Mouse (Mus musculus) lung, embryonic 16.5 days (tissue): ENCODE measurements around the gene Rnf217. TPM values are rescaled to one million over a fixed set of nuclear protein-coding genes. Genes with fewer than 3 reads are reported as not detected.

Source experiments
- ATAC-seq: fragments of 200-750 bp; cut with Nextera tagmentation; 2 replicates; pipeline ENCODE4 v1.8.0; 2017; ENCODE audit warnings: low read depth, mild to moderate bottlenecking, moderate library complexity
- H3K27ac ChIP-seq: fragments of 300-500 bp; sonication (generic); 2 replicates; pipeline ENCODE4 v1.5.1; 2014; ENCODE audit warnings: mild to moderate bottlenecking, control low read depth, low read length
- H3K27me3 ChIP-seq: fragments of 300-500 bp; sonication (generic); 2 replicates; pipeline ENCODE4 v1.6.1; 2014; ENCODE audit warnings: low read depth, low read length, mixed read lengths; ENCODE audit not compliant: control insufficient read depth, insufficient read depth
- H3K36me3 ChIP-seq: fragments of 300-500 bp; sonication (generic); 2 replicates; pipeline ENCODE4 v1.6.1; 2014; ENCODE audit warnings: low read length; ENCODE audit not compliant: control insufficient read depth, insufficient read depth
- H3K4me1 ChIP-seq: fragments of 300-500 bp; sonication (generic); replicated peaks from 2 replicates; pipeline ENCODE4 v1.6.1; 2014; ENCODE audit warnings: low read length, mixed read lengths; ENCODE audit not compliant: control insufficient read depth, insufficient read depth
- H3K4me2 ChIP-seq: fragments of 300-500 bp; sonication (generic); 2 replicates; pipeline ENCODE4 v1.6.1; 2014; ENCODE audit warnings: low read depth, low read length, control low read depth
- H3K4me3 ChIP-seq: fragments of 300-500 bp; sonication (generic); 2 replicates; pipeline ENCODE4 v1.5.1; 2014; ENCODE audit warnings: mild to moderate bottlenecking, low read length, control low read depth
- H3K9ac ChIP-seq: fragments of 300-500 bp; sonication (generic); 2 replicates; pipeline ENCODE4 v1.6.1; 2014; ENCODE audit warnings: low read length, control low read depth
- H3K9me3 ChIP-seq: fragments of 300-500 bp; sonication (generic); 2 replicates; pipeline ENCODE4 v1.6.1; 2016; ENCODE audit warnings: low read length; ENCODE audit not compliant: control insufficient read depth
- WGBS: fragments of 180-500 bp; shearing (Covaris S2); extraction: QIAGEN DNeasy Blood & Tissue Kit; methylation state at CpG from one replicate; pipeline ENCODE4 v1.1.7; 2014; 5-methylcytosine and 5-hydroxymethylcytosine counted together
- polyA plus RNA-seq: library from polyadenylated mRNA; unstranded; fragments of >200 nt; fragmentation: Nextera tagmentation; extraction: Ambion mirVana; gene quantifications from 2 replicates; pipeline ENCODE4 v1.2.1, GENCODE M21; 2015

Gene Rnf217
- polyA plus RNA-seq, 1 experiment from 2014 or later = 1.2 TPM

DNA sequence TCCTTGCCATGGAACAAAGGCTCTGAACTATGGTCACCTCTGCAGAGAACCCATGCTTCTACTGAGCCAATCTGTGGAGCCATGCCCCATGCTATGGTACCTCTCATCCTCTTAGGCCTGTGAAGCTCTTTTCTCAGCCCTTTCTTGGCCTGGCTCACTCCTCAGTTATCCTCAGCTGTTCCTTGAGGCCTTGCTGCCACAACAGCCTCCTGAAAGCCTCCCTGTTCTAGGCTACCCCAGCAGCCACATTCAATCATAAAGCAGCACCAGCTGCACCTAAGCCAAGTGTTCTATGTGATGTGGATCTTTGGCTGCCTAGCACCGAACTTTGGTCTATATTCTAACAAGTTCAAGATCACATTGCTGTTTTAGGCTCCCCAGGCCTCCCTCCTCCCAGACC lies 28.9 kb downstream of the Rnf217 start:
- no peak overlapping the region for H3K9ac ChIP-seq
- H3K36me3 ChIP-seq = no peaks in the 10 kb centered on the region
- 93% methylated on average over 1 of the region's 1 CpGs for WGBS
- no peak overlapping the region for H3K4me3 ChIP-seq
- no peaks in the 10 kb centered on the region for H3K9me3 ChIP-seq
- no peak overlapping the region for H3K4me2 ChIP-seq
- no peak for ATAC-seq
- no peaks in the 10 kb centered on the region for H3K4me1 ChIP-seq
- no peak overlapping the region for H3K27ac ChIP-seq
- H3K27me3 ChIP-seq = no peaks in the 10 kb centered on the region

DNA sequence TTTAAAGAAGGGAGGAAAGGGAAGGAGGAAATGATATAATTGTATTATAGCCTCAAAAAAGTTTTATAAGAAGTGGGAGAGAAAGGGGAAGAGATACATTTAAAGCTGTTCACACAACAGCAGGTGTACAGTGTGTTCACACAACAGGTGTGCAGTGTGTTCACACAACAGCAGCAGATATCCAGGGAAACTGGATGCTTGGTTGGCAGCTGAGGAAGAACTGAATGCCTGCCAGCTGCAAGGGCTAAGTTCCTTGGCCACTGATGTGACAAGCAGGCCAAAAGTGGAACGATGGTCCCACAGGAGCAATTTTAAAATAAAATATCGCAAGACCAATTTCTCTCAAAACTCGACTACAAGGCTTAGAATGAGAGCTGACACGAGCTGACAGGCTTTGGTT lies 35.7 kb downstream of the Rnf217 start:
- H3K4me1 ChIP-seq = no peaks in the 10 kb centered on the region
- H3K4me3 ChIP-seq = no peak overlapping the region
- H3K27ac ChIP-seq = no peak overlapping the region
- H3K36me3 ChIP-seq = no peaks in the 10 kb centered on the region
- no peak for ATAC-seq
- 82% methylated on average over 4 of the region's 4 CpGs for WGBS
- no peak overlapping the region for H3K9ac ChIP-seq
- no peaks in the 10 kb centered on the region for H3K27me3 ChIP-seq
- no peaks in the 10 kb centered on the region for H3K9me3 ChIP-seq
- no peak overlapping the region for H3K4me2 ChIP-seq

DNA sequence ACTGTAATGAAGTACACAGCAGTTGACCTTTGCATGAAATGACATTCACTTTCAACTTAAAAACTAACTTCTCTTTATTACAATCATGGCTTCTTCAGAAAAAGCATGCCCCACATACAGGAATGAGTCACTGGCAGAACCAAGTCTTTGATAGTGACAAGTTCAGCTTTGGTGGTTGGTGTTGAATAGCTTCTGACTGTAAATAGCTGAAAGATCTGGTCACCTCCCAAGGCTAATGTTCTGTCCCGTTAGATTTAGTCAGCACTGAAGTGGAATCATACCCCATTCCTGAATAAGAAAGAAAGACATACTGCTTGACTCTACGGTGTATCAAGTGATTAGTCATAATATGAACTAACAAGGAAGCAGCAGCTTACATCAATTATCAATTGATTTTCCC lies 51.7 kb downstream of the Rnf217 start:
- H3K4me2 ChIP-seq = no peak overlapping the region
- H3K27me3 ChIP-seq = no peaks in the 10 kb centered on the region
- H3K4me3 ChIP-seq = no peak overlapping the region
- H3K27ac ChIP-seq = no peak overlapping the region
- no peaks in the 10 kb centered on the region for H3K9me3 ChIP-seq
- no peak overlapping the region for H3K9ac ChIP-seq
- WGBS = 89% methylated on average over 2 of the region's 2 CpGs
- no peaks in the 10 kb centered on the region for H3K4me1 ChIP-seq
- H3K36me3 ChIP-seq = no peaks in the 10 kb centered on the region
- no peak for ATAC-seq

DNA sequence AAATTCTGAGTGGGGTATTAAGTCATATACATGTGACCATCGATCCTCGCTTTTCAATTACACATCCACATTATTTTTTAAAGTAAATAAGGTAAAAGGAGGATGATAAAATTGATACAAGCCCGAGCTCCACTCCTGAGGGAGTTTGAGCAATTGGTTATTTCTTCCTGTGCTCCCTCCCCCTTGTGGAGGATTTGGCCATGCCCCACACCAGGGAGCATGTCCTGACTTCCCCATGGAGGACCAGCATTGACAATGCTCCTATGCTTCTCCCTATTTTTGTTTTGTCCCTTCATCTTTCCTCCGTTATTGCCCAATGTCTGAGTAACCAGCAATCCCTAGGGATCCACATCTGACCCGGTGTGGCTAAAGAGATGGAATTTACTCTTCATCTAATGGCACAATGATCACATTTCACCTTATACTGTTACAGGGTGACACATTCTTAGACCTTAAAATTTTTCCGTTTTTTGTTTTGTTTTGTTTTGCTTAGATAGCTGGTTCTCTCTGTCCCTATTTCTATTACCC lies 53.5 kb downstream of the Rnf217 start:
- no peaks in the 10 kb centered on the region for H3K27me3 ChIP-seq
- H3K9me3 ChIP-seq = no peaks in the 10 kb centered on the region
- no peak overlapping the region for H3K4me3 ChIP-seq
- no peak for ATAC-seq
- no peak overlapping the region for H3K4me2 ChIP-seq
- H3K27ac ChIP-seq = no peak overlapping the region
- no peaks in the 10 kb centered on the region for H3K4me1 ChIP-seq
- no peaks in the 10 kb centered on the region for H3K36me3 ChIP-seq
- WGBS = 85% methylated on average over 6 of the region's 6 CpGs
- no peak overlapping the region for H3K9ac ChIP-seq

DNA sequence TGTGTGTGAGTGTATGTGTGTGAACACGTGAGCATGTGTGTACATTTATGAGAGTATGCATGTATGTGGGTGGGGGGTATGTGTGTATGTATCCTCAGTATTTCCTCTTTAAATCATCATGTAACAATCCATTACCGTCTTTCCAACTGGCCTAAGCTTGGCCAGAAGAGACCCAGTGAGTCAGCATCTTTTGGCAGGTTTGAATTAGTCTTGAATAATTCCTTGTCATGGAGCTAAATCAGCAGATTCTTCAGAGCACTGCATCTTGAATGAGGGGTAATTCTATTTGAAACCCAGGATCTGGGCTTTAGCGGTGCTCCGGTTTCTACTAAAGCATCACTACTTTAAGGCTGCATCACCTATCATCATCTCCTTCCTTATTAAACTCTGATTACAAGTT lies 55.7 kb downstream of the Rnf217 start:
- Histone ChIP-seq H3K27me3 (no peaks in the 10 kb centered on the region), H3K9me3 (no peaks in the 10 kb centered on the region), H3K36me3 (no peaks in the 10 kb centered on the region), H3K27ac (no peak overlapping the region), H3K4me3 (no peak overlapping the region), H3K4me2 (no peak overlapping the region), H3K9ac (no peak overlapping the region), H3K4me1 (no peaks in the 10 kb centered on the region)
- 85% methylated on average over 4 of the region's 4 CpGs for WGBS
- ATAC-seq = no peak

DNA sequence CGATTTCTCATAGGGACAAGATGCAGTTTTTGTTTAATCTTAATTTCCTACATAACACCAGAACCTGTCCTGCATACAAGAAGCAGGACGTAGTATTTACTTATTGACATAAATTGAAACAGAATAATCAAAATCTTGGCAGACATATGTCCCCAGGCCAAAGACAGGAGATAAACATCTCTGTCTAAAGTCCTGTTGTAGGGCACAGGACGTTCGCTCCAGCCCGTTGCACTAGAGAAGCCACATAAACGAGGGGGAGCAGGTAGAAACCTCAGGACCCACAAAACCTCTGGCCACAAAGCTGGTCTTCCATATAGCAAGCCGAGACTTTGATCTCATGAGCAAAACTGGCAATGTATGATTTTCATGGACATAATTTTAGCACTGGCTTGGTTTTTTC lies 57.1 kb downstream of the Rnf217 start:
- Histone ChIP-seq H3K4me1 (no peaks in the 10 kb centered on the region), H3K27ac (no peak overlapping the region), H3K4me2 (no peak overlapping the region), H3K9me3 (no peaks in the 10 kb centered on the region), H3K4me3 (no peak overlapping the region), H3K36me3 (no peaks in the 10 kb centered on the region), H3K27me3 (no peaks in the 10 kb centered on the region), H3K9ac (no peak overlapping the region)
- no peak for ATAC-seq
- WGBS = 74% methylated on average over 7 of the region's 7 CpGs

DNA sequence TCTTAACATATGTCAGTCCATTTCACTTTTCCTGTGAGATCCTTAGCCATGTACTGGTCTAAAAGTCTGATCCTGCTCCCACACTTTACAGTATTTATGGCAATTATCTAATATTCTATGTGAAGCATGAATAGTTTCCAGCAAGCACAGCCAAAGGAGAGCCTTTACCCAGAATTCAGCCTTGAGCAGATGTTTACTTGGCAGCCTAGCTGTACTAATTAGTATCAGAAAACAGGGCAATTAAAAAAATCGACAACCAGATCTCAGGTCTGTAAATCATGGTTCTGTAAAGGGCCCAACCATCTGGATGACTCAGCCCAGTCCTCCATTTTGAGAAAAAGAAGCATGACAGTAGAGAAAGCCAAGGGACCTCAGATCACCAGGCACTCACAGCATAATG lies 57.6 kb downstream of the Rnf217 start:
- H3K27me3 ChIP-seq = no peaks in the 10 kb centered on the region

DNA sequence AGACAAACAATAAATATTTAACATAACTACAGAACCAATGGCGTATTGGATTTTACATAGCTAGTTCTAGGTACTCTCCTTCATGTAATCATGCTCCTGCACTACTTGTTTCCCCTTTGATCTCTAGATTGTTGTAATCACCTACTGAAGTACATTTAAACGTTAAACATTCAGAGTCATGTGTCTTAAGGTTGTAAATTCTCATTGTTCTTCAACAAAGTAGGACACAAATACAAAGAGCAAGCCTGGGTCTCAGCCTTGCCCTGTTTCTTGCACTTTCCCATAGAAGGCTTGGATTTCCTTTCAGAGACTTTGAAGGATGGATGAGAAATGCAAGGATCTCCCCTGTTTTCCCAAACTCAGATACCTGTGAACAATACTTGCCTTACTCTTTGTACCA lies 61.8 kb downstream of the Rnf217 start:
- 57% methylated on average over 2 of the region's 2 CpGs for WGBS
- H3K9me3 ChIP-seq = no peaks in the 10 kb centered on the region
- ATAC-seq = no peak

More for the DNA sequence above, 57.6 kb downstream of the Rnf217 start:
- Histone ChIP-seq H3K27ac (no peak overlapping the region), H3K4me3 (no peak overlapping the region), H3K4me1 (no peaks in the 10 kb centered on the region), H3K9me3 (no peaks in the 10 kb centered on the region), H3K36me3 (no peaks in the 10 kb centered on the region), H3K9ac (no peak overlapping the region), H3K4me2 (no peak overlapping the region)
- 73% methylated on average over 1 of the region's 1 CpGs for WGBS
- no peak for ATAC-seq

DNA sequence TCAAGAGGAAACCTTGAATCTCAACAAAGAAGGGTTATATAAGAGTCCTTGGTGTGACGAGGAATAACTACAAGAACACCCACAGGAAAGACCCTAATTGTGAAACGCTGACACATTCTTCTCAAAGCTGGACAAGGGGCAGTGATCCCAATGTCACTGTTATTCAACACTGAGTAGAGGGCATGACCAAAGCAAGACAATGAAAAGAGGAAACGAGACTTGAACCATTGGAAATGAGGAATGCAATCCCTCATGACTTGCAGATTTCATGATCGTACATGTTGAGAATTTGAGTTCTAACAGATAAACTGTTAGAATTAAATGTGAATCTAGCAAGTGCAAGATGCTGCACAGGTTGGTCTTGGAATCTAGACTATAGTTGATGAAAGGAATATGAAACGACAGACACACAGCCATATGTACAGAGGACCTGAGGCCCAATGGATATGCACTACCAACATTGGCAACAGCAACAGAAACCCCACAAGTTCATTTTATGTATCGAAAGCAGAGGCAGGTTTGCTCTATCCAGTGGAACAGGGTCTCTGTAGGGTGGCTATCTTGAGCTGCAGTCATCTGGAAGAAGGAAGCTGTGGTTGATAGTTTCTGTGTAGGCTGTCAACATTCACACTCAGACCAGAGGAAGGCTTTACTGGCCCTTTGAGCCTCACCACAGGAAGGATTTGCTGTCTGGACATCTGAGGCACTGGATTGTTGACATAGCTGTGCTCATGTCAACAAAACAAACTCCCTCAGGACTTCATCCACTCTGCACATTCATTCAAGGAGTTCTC lies 64.6 kb downstream of the Rnf217 start:
- H3K27me3 ChIP-seq = no peaks in the 10 kb centered on the region
- H3K27ac ChIP-seq = no peak overlapping the region
- H3K4me1 ChIP-seq = no peaks in the 10 kb centered on the region
- no peaks in the 10 kb centered on the region for H3K36me3 ChIP-seq
- H3K9ac ChIP-seq = no peak overlapping the region
- H3K9me3 ChIP-seq = no peaks in the 10 kb centered on the region
- WGBS = 87% methylated on average over 6 of the region's 6 CpGs
- no peak for ATAC-seq
- H3K4me3 ChIP-seq = no peak overlapping the region
- no peak overlapping the region for H3K4me2 ChIP-seq

More for the DNA sequence above, 61.8 kb downstream of the Rnf217 start:
- no peak overlapping the region for H3K4me2 ChIP-seq
- H3K27me3 ChIP-seq = no peaks in the 10 kb centered on the region
- H3K4me1 ChIP-seq = no peaks in the 10 kb centered on the region
- no peak overlapping the region for H3K9ac ChIP-seq
- H3K4me3 ChIP-seq = no peak overlapping the region
- H3K36me3 ChIP-seq = no peaks in the 10 kb centered on the region
- H3K27ac ChIP-seq = no peak overlapping the region
